Mouse (Mus musculus): ENCODE results near the gene Nxn.

The Nxn gene

DNA sequence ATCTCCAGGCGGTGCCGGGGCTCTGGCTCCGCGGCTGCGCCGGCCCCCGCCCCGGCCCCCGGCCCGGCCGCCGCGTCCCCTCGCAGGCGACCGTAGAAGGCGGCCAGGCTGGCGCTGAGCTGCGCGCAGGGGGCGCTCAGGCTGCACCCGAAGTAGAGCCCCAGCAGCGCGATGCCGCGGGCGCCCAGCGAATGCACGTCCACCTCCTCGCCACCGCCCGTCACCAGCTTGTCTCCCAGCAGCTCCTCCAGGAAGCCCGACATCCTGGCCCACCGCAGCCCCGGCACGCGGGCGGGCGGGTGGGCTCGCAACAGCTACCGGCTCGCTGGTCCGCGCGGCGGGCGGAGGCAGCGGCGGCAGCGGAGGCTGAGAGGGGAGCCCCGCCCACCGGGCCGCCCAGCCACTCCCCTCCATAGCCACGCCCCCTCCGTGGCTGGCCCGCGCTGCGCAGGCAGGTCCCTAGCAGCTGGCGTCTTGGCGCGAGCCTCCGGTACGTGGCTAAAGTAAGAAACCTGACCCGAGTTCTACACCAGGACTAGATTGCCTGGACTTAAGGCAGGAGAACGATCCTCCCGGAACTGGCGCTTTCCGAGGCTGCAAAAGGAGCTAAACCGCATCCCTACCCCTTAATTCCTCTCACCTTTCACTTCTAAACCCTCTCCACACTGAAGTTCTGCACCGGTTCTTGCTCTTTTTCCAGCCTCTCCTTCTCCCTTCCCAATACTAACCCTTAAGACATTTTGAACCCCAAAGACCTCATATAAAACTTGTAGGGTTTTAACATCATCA is at the start of gene Nxn:
Nxn (minus strand) TSS at position 343 of the 789 bp plus-strand sequence.
- peak; percentile 92 for DNase-seq

DNA sequence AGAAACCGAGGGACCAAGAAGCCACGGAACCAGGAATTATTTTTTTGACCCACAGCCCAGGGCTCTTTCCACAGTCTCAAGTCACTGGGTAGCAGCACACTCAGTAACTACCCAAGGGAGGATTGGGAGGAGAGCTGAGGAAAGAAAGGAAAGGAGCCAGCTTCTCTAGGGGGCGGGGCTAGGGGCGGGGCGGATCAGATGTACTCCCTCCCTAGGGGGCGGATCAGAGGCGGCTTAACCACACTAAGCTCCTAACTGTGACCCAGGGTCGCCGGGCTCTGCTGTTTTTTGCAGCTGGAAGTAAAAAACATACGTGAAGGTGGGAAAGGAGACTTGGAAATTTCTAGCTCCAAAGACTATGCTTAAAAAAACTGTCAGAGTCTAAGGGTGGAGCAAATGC is 47.3 kb upstream of the Nxn start:
- no peak for DNase-seq

DNA sequence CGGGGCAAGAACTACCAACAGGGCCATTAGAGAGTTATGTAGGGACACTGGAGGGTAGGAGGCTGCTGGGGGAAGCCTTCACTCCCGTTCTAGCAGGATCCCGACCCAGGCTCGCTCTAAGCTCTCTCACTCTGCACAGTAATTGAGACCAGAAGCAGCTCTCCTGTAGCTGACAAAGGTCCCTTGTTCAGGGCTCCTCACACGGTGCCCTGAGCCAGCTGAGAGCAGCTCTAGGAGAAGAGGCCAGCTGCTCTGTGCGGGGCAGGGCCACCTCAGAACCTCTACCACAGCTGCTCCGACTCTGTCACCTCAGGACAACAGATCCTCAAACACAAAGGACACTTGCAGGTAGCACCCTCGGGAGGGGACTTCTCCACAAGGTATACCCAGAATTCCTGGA is 46.5 kb upstream of the Nxn start:
- DNase-seq: no peak

DNA sequence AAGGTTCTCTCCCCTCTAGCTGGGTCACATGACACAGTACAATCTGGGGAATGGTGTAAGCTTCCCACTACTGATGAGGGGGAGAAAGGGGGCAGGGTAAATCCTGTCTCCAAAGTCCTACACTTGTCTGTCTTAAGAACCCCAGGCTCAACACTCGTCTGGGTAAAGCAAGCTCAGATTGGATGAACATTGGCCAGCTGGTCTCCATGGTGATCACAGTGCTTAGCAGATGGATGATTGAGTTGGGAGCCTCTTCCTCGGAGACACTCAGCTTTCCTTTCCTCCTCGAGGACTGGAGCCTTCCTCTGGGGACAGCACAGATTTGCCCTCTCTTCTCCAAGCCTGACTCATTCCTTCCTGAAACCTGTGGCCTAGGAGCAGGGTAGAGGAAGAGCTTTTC is 40.7 kb upstream of the Nxn start:
- DNase-seq: no peak

DNA sequence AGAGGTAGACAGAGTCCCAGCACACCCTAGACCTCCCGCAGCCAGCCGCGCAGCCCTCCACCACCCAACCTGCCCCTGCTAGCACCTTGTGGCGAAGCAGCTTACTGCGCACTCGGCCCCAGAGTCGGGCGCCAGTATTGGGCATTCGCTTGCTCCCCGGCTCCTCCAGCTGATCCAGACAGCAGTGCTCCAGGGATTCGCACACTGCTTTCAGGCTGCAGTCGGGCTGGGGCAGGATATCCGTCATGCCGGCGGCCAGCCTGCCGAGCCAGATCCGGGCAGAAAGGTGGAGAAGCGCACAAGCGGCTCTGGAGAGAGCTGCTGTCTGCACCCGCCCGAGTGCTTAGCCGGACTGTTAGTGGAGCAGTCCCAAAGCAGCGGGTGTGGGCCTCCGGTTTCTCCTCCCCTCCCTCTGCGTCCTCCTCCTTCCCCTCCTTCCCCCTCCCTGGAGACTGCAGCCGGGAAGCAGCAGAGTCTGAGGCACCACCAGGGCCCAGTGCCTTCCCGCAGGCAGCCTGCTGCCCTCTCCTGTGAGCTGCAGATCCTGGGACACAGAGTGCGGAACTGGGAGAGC is 38.0 kb upstream of the Nxn start:
- peak; percentile 23 for DNase-seq

DNA sequence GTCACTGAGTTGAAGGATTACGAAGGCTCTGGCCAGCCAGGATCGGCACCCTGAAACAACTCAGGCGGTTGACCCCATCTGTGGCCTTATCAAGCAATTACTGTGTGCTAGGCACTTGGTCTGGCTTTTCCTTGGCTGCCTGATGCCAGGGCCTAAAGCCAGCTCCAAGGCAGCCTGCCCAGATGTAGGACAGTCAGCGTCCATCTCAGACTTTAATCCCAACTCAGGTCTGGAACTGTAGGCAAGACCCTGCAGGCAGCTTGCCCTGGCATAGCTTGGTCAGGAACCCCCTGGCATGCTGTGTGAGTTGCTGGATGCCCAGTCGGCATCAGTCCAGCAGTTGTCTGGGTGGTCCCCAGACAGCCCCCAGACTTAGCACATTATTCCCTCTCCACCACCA is 37.1 kb upstream of the Nxn start:
- no peak for DNase-seq

DNA sequence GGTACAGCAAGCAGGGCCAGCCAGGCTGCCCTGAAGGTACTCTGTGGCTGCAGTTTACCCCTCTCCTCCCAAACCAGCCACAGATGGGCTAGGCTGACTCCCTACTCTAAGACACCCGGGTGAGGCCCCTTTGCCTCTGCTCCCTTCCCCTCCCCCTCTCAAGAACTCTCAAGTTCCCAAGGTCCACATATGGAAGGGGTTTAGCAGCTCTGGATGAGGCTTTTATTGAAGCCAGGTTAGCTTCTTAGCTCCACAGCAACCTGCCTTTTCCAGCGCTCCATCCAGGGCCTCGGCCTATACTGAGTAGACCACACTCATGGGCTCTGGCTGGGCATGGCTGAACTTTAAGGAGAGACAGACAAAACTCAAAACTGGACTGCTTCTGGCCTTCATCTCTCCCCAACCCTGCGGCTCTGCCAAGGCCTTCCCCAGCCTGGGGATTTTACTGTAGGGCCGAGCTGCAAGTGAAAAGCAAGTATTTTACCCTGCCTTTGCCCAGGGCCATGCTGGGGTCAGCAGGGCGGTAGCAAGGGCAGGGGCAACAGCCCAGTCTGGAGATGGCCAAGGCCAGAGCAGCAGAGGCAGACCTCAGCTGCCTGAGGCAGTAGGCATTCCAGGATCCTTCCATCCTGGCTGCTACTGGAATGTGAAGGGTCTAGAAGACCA is 31.2 kb upstream of the Nxn start:
- no peak for DNase-seq

DNA sequence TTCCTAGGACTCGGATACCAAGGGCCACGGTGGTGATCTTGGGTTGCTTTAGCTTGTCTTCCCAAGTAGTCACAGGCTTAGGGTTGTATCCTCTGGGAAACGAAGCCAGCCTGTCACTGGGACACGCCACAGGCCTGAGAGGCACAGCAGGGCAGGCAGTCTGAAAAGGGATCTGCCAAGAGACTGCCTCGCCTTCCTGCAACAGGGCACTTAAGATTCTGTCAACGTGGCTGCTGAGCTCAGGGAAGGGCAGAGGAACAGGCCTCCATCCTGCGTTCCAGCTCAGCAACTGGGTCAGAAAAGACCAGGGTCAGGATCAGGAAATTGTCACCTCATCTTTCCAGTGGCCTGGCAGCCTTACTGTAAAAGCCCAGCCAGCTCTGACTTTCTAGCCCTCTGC is 30.6 kb upstream of the Nxn start:
- no peak for DNase-seq

DNA sequence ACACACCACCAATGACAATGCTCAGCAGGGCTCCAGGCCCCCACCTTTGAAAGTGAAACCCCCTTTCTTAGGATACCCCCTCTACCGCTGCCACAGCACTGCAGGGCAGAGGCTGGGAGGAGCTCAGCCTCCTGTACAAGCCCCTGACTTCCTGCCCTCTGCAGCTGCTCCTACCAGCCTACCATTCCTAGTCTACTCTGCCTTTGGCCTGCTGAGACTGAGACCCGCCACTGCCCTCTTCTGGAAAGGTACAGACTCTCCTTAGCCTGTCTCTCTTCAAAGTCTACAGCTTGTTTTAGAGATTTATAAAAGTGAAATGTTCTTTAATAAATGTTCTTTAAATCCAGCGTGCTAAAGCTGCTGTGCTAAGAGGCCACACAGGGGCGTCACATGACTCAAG is 30.1 kb upstream of the Nxn start:
- DNase-seq: no peak

DNA sequence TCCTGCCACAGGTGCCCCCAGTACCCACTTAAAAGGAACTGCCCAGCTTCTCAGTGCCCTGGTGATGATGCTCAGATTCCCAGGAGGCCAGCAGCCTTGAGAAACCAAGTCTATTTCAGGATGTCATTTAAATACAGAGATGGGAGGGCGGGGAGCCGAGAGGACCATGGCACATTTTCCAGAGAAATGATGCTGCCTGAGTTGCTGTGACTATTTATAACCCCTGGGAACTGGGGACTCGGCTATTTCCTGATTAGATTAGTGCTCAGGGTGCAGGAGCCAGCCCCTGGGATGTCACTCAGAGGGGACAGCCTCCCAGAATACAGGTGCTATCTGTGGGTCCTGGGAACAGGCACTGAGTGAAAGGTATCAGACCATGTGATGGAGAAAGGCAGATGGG is 28.8 kb upstream of the Nxn start:
- DNase-seq: no peak

DNA sequence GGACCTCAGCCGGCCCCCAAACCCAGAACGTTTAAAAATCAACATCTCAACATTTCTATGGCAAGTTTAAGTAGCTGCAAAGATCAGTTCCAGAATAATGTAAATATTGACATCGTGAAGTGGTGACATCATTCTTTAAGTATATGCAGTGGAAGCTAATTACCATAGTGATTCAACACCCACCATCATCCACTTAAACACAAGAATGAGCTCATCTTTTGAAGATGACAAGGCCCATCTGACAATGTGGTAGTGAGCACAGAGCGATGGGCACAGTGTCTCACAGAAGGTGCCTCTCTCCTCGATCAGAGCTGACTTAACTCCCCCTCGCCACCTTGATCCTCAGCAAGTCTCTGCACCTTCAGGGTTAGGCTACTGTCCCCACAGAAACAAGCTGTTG is 26.8 kb upstream of the Nxn start:
- DNase-seq: no peak

DNA sequence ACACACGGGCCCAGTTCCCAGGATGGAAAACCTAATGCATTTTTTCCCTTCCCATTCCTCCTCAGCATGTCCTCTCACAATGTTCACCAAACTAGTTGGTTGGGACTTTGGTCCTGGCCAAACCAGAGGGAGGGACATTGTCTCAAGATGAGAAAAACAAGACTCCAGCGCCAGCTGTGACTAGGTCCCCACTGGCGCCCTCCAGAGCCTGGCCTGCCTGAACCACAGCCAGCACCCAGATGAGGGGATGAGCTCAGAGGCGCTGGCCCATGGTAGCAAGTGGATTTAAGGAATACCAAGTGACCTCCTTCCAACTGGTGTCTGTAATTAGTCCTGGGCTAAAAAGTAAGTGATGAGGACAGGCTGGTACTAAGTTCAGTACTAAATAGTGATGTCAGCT is 22.0 kb upstream of the Nxn start:
- DNase-seq: no peak

DNA sequence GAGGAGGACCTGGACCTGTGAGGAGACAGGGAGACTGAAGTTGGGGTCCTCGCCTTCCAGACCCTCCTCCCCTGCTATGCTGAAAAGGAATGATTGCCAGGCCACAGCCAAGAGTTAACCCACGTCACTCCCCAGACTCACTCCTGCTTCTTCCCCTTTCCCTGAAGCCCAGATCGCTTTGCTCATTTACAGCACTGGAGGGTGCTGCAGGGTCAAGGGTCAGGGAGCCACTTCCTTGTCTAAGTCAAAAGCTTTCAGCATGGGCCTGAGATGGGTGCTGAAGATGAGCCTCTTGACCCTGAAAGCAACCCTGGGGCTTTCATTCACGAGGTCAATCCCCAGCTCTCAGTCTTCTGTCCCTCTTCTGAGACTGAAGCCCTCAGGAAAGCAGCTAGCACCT is 20.2 kb upstream of the Nxn start:
- no peak for DNase-seq

DNA sequence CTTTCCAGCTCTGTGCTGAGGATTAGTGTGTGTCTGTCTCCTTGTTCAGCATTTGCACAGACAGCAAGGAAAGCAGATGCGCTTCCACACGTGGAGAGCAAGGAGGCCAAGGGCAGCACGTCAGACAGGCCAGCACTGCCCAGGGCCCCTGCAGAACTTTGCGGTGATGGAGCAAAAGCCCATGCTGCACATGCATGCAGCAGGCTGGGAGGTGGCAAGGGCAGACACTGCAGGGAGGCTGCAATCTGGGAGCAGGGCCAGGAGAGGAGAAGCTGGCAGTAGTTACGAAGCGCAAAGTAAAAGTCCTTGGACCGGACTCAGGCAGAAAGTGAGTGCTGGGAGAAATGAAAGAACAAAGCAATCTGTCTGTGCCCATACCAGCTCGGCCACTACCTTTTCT is 19.5 kb upstream of the Nxn start:
- DNase-seq: peak; percentile 60

DNA sequence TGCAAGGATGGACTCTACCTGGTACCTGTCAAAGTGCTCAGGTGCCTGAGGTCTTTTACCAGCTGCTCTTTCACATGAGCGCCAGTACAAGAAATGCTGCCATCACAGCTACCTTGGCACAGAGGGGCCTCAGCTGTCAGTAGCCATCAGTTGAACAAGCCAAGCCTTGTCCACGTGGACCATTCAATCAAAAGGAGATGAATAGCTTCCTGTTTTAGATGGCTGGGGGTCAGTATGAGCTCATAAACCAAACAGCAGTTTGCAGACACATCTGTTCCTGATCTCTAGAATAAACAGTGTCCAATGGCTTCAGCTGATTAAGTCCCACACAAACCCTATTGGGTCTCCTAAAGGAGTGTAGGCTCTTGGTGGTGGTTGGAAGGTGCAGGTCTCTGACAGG is 17.0 kb upstream of the Nxn start:
- DNase-seq: no peak

DNA sequence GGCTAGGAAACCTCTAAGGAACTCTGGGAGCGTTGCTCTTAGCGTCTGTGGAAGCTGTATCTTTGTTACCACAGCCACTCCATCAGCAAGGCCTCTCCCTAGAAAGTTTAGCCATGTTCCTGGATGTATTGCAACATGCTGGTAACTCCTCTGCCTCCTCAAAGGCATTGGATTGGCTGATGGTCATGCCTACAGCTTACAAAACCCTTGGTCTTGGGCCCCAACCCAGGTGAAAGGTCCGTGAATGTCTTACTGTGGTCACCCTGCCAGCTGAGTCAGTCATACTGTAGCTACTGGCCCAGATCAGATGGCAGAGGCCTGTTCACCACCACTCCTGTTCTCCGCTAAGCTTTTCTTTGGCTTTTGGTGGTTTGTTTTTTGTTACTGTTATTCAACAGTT is 16.1 kb upstream of the Nxn start:
- DNase-seq: no peak

DNA sequence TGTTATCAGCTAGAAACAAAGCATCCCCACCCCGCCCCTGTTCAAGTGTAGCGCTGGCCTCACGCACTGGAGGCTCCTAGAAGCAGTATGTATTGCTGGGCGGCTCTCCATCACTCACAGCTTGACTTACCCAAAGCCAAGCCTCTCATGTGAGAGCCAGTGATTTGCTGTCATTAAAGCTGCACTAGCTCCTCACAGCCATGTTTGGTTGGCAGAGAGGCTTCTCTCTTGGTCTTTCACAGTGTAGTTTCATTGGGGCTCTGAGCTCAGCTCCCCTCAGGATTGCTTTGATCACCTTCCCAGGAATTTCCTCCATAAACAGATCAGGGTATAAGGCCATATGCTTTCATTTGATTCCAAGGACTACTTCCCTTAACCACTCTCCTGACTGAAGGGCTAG is 14.3 kb upstream of the Nxn start:
- no peak for DNase-seq

DNA sequence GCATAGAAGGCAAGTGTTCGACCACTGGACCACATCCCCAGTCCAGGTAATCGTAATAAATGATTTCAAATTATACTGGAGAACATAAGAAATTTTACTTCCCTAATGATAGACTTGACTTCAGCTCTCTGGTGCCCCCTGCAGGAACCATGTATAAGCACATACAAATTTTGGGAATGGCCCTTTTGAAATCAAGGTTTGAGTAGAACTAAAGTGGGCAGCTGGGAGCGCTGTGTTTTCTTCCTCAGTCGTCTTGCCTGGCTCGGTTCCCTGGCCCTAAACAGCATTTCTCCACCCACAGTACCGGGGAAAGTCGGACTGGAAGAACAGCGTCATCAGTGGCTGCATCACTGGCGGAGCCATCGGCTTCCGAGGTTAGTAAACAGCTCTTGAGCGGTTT is 11.9 kb upstream of the Nxn start:
- peak; percentile 62 for DNase-seq

DNA sequence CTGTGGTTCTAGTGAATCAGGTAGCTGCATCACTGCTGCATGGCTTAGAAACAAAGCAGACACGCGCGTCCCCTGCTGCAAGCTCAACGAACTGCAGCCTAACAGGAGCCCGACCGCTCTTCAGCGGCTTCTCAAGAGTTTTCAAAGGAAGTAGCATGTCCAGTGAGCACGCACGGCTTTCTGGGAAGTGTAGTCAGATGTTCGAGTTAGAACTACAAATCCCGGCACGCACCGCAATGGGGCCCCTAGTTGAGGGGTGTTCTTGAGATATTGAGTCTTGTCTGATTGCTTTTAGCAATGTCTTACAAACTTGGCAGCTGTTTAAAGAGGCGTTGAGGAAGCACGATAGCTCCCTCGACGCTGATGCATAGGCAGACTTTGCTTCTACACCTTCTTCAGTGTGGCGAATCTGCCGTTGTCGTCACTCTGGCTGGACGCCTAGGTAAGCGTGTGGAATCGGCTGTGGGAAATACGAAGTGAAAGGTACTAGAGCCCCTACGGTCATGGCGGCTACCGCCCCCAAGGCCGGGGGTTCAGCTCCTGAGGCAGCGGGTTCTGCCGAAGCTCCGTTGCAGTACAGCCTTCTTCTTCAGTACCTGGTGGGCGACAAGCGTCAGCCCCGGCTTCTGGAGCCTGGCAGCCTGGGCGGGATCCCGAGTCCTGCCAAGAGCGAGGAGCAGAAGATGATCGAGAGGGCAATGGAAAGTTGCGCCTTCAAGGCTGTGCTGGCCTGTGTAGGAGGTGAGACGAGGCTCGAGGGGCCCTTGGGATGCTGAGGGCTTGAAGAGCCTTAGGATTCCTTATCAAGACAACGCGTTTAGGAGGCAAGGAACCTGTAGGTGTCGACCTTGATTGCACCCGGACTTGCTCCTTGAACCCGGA is 8.0 kb upstream of the Nxn start, which contains the start of gene Timm22:
Timm22 (plus strand) TSS at position 251 of the 882 bp plus-strand sequence.
- DNase-seq: peak; percentile 99

DNA sequence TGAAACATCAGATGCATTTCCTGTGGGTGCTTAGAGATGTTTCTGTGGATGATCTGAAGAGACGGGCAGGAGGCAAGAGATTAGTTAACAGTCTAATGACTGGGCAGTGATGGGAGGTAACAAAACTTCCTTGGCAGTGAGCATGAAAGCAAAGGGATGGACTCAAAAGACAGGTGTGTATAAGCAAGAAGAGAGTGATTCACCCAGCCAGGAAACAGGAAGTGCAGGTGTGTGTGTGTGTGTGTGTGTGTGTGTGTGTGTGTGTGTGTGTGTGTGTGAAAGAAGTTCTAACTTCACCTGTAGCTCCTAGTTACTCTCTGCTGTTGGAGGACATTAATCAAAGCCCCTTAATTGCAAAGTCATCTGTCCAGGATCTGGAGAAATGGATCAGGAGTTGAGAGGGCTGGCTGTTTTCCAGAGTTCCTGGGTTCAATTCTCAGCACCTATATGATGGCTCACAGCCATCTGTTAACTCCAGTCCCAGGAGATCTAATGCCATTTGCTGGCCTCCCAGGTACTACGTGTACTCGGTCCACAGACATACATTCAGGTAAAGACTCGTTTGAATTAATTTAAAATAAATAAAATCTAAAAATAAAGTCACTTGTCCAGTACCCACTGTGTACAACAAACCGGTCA is 6.8 kb upstream of the Nxn start:
- DNase-seq: no peak

DNA sequence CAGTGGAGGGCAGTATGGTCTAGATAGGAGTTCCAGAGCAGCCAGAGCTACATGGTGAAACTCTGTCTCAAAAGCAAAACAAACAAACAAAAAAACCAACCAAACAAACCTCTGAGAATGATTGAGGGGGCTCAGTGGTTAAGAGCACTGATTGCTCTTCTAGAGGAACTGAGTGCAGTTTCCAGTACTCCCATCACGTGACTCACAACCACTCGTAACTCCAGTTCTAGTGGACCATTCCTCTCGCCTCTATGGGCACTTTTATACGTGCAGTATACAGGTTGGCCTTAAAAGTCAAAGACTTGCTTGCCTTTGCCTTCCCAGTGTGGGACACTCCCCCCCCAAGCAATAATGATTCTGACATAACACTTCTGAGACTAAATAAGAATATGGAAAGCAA is 6.2 kb upstream of the Nxn start:
- no peak for DNase-seq

DNA sequence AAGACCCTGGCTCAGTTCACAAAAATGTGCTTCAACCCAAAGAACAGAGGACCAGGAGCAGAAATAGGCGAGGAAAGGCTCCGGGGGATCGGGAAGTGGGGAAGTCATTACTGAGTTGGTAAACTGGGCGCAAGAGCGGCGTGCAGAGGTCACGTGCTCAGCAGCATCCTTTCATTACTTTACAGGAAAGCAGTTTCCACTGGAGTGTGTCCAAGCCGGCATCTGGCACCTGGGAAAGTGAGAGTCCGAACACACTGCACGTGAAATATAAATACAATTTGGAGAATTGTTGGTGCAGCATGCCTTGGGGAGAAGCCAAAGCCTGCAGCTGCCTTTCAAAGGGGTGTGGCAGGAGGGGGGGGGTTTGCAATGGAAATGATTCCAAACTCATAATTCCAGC is 2.5 kb upstream of the Nxn start:
- no peak for DNase-seq

All from cerebellum, adult 8-10 months (tissue).